Mouse (Mus musculus) brown adipose tissue, adult 24 weeks (tissue): ENCODE measurements around the gene Fgf14. TPM values are rescaled to one million over a fixed set of nuclear protein-coding genes. Genes with fewer than 3 reads are reported as not detected.
A peak's percentile ranks its signal among the peaks of the same experiment; 100 is the strongest.

Experiments
- H3K27ac ChIP-seq: fragments of 200-500 bp; replicated peaks from 2 replicates; pipeline ENCODE4 v1.5.1; 2012; ENCODE audit warnings: low read depth, mild to moderate bottlenecking, low read length
- H3K4me1 ChIP-seq: fragments of 200-500 bp; 2 replicates; pipeline ENCODE4 v1.6.1; 2012; ENCODE audit warnings: low read length, mixed read lengths; ENCODE audit not compliant: control insufficient read depth, insufficient read depth, insufficient read length
- H3K4me3 ChIP-seq: fragments of 200-500 bp; 2 replicates; pipeline ENCODE4 v1.5.1; 2012; ENCODE audit warnings: low read depth, mild to moderate bottlenecking, low read length, moderate library complexity; ENCODE audit not compliant: insufficient read depth
- polyA plus RNA-seq: library from polyadenylated mRNA; stranded (reverse); fragments of >200 nt; gene quantifications from 2 replicates; pipeline ENCODE4 v1.2.4, GENCODE M21; 2012; ENCODE audit not compliant: missing spikeins, insufficient read depth, insufficient read length

Fgf14 gene
- polyA plus RNA-seq: 4.5 and 4.8 TPM in 2 replicates

GRCm38 (mm10) chr14:124676506-124677177, at the start of gene Fgf14:
Fgf14 (minus strand) TSS chr14:124677127.
- Histone ChIP-seq H3K27ac (peak within 1 kb of the TSS; percentile 59), H3K4me1 (no peaks in the 10 kb centered on the region), H3K4me3 (peak within 1 kb of the TSS; percentile 60)

GRCm38 (mm10) chr14:124677379-124677778, 452 bp upstream of the Fgf14 start:
- Histone ChIP-seq H3K4me3 (peak overlapping the region; percentile 60), H3K27ac (peak overlapping the region; percentile 59), H3K4me1 (no peaks in the 10 kb centered on the region)

GRCm38 (mm10) chr14:124675654-124676505, 1.0 kb downstream of the Fgf14 start:
- H3K4me3 ChIP-seq: peak overlapping the region; percentile 60
- H3K27ac ChIP-seq: peak overlapping the region; percentile 79

GRCm38 (mm10) chr14:124675142-124675653, 1.7 kb downstream of the Fgf14 start:
- peak overlapping the region; percentile 55 for H3K4me3 ChIP-seq
- peak overlapping the region; percentile 79 for H3K27ac ChIP-seq
- no peaks in the 10 kb centered on the region for H3K4me1 ChIP-seq

More at GRCm38 (mm10) chr14:124675654-124676505, 1.0 kb downstream of the Fgf14 start:
- H3K4me1 ChIP-seq: no peaks in the 10 kb centered on the region

GRCm38 (mm10) chr14:124674536-124675141, 2.3 kb downstream of the Fgf14 start:
- Histone ChIP-seq H3K4me3 (peak overlapping the region; percentile 55), H3K27ac (no peak overlapping the region)

GRCm38 (mm10) chr14:124669739-124670138, 7.2 kb downstream of the Fgf14 start:
- no peak overlapping the region for H3K4me3 ChIP-seq
- H3K4me1 ChIP-seq: no peaks in the 10 kb centered on the region
- no peak overlapping the region for H3K27ac ChIP-seq

More at GRCm38 (mm10) chr14:124674536-124675141, 2.3 kb downstream of the Fgf14 start:
- H3K4me1 ChIP-seq: no peaks in the 10 kb centered on the region

GRCm38 (mm10) chr14:124642822-124643221, 34.1 kb downstream of the Fgf14 start:
- Histone ChIP-seq H3K4me1 (no peaks in the 10 kb centered on the region), H3K27ac (no peak overlapping the region), H3K4me3 (no peak overlapping the region)

- no peak overlapping the region for H3K27ac ChIP-seq
Observed at GRCm38 (mm10) chr14:124634881-124635280, 42.0 kb downstream of the Fgf14 start.

GRCm38 (mm10) chr14:124613473-124613872, 63.5 kb downstream of the Fgf14 start:
- H3K4me1 ChIP-seq: no peaks in the 10 kb centered on the region
- H3K4me3 ChIP-seq: no peak overlapping the region
- no peak overlapping the region for H3K27ac ChIP-seq

More at GRCm38 (mm10) chr14:124634881-124635280, 42.0 kb downstream of the Fgf14 start:
- Histone ChIP-seq H3K4me1 (no peaks in the 10 kb centered on the region), H3K4me3 (no peak overlapping the region)

GRCm38 (mm10) chr14:124606036-124606711, 70.8 kb downstream of the Fgf14 start:
- Histone ChIP-seq H3K4me1 (no peaks in the 10 kb centered on the region), H3K27ac (no peak overlapping the region), H3K4me3 (no peak overlapping the region)

- Histone ChIP-seq H3K27ac (no peak overlapping the region), H3K4me1 (no peaks in the 10 kb centered on the region)
Observed at GRCm38 (mm10) chr14:124605031-124605743, 71.7 kb downstream of the Fgf14 start.

GRCm38 (mm10) chr14:124576571-124576970, 100.4 kb downstream of the Fgf14 start:
- Histone ChIP-seq H3K27ac (no peak overlapping the region), H3K4me1 (no peaks in the 10 kb centered on the region), H3K4me3 (no peak overlapping the region)

More at GRCm38 (mm10) chr14:124605031-124605743, 71.7 kb downstream of the Fgf14 start:
- no peak overlapping the region for H3K4me3 ChIP-seq

GRCm38 (mm10) chr14:124575130-124575885, 101.6 kb downstream of the Fgf14 start:
- H3K4me1 ChIP-seq: no peaks in the 10 kb centered on the region
- no peak overlapping the region for H3K4me3 ChIP-seq
- H3K27ac ChIP-seq: no peak overlapping the region
